Mouse (Mus musculus): Measurements from ENCODE around the gene Arl5c.
"Not testable (repeated sequence)": the region's sequence is repeated elsewhere in the genome, so short reads cannot be mapped to it uniquely, and the experiment has no call there.

The Arl5c gene

DNA sequence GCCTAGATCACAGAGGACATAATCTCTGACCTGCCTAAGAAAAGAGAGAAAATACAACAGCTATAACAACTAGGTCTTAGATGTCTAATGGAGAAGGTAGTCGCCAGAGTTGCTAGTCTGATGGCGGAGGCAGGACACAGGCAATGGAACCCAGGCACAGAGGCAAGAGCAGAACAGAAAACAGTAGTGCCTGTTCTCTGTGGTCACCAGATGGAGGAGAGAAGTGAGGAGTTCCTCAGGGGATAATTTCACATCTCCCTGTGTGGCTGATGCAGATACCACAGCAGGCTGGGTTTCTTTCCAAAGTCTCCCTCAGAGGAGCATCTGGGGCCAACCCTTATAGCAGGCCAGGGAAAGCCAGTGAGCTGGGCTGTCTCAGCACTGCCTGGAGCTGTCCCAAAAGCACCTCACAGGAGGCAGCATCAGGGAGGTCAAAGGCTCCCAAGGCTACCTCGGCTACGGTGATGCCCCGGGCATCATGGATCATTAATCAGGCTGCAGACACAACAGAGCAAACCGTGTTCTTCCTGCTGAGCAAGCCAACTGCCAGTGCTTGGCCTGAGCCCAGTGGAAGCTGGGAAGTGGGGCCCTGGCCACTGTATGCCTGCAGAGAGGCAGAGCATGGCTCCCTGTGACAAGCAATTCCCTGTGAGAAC, 38.9 kb downstream of the Arl5c start:
- peak; percentile 73 for DNase-seq

DNA sequence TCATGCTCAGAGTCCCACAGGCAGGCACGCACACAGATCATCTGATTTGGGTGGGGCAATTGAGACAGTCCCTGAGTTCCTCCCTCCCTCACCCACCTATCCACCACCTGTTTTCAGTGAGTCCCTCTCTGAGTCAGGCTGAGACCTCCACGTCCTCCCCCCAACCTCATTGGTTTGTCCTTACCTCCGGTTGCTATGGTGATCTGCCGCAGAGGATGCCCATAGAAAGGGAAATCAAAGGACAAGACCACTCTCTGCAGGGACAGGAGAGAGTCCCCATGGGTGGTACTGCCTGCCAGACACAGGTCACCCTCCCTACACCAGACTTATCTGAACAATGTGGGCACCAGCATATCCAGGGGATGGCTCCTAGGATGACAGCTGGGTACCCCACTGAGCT, 40.1 kb downstream of the Arl5c start:
- no peak for DNase-seq

DNA sequence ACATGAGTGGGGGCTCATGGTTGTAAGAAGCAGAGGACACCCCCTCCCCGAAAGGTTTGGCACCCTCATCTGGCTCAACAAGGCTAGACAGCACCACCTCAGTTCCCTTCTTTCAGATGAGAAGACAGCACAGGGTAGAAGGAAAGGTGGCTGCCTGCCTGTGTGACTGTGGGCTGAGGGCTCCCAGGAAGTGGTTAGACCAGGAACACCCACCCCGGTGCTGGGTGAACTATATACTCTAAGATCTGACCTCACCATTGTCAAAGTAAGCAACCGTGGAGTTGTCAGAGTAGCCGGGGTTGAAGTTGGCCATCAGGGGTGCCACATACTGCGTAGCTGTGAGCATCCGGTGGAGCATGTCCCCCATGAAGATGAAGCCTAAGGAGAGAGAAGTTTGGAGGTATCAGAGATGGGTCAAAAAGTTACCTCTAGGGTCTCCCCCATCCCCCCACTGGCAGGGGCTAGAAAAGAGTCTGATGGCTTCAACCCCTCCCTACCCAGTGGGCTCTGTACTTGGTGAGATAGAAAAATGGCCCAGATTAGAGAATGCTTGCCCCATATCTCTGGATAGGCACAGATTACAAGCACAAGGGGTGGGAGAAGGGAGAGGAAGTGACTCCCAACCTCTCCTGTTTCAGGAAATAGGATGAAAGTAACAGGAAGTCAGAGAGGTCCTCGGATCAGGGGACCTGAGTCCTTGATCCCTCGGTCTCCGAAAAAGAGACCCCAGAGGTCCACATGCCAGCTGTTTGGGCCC, 40.7 kb downstream of the Arl5c start:
- DNase-seq: no peak

DNA sequence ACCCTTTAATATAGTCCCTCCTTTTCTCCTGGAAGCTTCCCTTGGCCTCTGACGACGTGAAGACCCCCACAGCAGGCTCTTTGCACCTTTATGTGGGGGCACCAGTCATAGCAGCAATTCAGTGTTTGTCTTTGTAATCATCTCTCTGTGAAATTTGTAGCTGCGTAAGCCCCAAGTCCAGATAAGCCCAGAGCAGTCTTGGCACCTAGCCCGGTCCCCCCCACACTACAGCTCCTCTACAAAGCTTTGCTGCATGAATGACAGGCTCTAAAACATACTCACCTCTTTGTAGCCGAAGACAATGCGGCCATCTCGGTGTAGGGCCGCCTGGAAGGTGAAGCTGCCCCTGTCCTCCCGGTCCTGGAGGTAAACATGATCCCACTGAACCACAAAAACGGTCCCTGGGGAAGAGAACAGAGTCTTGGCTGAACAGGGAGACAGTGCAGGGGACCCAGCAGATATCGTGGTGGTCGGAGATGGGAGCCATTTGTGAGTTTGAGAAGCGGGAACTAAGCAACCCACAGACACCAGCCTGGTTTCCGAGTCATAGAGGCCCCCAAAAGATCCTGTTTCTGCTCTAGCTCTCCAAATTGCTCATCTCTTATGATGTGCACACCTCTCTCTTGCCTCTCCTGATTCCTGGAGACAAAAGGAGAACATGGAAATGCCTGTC, 41.4 kb downstream of the Arl5c start:
- no peak for DNase-seq

DNA sequence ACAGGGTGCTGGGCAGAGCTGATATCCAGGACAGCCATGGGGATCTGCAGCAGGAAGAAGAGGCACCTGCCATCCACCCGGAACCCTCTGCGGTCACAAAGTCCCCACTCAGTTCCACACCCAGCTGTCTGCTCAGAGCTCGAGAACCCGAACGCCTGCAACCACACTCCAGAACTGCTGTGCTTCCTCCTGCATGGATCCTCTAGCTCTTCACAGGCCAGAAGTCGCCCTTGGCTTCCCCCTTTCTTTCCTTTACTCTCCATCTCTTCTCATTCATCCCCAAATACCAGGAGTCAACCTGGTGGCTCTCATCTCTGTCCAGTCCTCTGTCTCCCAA, 42.1 kb downstream of the Arl5c start:
- no peak for DNase-seq

DNA sequence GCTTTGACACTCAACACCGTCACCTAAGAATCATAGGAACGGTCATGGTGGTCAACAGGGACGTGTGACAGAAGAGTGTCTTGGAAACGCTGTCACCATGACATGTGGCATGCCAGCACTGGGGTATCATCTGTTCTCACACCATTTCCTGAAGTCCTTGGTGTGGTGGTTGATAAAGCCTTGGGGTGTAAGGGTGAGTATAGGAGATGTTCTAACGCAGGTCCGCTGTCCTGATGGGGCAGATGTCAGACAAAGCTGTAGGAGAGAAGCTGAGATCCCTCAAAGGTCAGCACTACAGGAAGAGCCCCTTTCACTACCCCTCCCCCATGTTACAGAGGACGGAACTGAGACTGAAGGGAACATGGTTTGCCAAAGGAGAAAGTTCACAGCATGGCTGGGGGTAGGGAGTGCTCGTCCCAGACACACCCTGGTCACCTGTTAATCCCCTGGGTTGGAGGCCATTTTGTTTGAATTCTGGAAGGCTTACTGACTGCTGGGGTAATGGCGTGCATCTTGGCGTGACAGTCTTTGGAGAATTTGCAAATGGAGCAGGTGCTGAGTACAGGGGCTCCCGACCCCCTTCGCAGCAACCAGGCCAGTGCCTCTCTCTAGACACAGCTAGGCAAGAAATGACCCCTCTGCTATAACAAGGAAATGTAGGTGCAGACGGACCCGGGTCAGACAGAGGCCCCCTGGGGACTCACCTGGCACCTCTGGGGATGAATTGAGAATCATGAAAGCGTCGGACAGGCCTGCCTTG, 42.6 kb downstream of the Arl5c start:
- DNase-seq: no peak

DNA sequence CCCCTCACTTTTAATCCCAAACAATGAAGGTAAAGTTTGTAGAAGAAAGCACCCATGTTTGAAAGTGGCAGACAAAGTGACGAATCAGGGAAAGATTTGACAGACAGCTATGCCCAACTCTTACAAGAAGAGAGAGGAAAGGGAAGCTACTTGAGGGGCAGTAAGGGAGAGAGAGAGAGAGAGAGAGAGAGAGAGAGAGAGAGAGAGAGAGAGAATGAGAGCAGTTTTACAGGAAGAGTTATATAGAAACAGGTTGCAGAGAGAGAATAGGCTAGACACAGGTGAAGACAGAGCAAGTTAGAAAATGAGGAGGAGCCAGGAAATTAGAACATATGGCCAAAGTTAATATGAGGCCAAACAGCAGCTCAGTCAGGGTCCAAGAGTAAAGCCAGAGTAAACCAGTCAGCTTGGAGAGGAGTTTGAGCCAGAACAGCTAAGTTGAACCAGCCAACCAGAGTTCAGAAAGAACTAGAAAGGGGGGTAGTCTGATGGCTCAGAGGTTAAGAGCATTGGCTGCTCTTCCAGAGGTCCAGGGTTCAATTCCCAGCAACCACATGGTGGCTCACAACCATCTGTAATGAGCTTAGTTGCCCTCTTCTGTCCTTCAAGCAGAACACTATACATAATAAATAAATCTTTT, 43.5 kb downstream of the Arl5c start:
- no peak for DNase-seq

DNA sequence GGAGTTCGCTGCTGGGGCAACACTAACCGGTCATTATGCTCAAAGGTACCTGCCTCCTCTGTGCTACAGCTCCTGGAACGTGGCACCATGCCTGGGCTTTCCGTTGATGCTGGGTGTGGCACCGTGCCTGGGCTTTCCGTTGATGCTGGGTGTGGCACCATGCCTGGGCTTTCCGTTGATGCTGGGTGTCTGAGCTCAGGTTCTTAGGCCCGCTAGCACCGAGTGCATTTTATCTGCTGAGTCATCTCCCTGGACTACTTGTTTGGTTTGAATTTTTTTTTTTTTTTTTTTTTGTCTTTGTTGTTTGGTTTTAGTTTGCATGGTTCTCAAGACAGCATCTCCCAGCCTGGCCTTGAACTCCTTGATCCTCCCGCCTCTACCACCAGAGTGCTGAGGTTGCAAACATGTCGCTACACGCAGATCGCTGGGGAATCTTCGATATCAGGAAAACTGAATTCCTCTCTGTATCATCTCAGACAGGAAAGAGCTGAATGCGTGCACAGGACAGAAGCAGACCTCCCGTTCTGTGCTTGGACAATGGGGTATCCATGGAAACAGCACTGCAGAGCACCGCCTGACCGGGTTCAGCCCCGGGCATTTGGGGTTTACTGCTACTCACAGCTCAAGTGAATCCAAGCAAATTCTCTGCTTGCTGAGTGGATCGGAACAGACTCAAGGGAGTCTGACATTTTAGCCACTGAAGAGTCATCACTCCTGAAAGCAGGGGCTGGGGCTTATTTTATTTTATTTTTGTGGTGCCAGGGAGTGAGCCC, 46.1 kb downstream of the Arl5c start:
- no peak for DNase-seq

DNA sequence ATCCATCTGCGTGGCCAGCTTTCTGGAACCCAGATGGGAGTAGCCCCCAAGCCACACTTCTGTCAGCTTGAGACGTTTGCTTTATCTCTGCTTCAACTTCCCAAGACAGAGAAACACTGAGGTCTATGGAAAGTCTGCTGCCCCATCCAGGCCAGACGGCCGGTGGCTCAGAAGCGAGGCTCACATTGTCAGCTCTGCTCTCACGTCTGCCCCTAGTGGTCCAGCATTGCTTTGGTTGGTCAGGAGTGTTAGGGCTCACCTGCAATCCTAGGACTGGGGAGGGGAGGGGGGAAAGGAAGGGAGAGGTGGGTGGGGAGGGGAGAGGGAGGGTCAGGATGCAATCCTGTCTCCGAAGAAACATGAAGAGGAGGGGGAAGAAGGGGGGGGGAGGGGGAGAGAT, 48.6 kb downstream of the Arl5c start:
- peak; percentile 49 for DNase-seq

DNA sequence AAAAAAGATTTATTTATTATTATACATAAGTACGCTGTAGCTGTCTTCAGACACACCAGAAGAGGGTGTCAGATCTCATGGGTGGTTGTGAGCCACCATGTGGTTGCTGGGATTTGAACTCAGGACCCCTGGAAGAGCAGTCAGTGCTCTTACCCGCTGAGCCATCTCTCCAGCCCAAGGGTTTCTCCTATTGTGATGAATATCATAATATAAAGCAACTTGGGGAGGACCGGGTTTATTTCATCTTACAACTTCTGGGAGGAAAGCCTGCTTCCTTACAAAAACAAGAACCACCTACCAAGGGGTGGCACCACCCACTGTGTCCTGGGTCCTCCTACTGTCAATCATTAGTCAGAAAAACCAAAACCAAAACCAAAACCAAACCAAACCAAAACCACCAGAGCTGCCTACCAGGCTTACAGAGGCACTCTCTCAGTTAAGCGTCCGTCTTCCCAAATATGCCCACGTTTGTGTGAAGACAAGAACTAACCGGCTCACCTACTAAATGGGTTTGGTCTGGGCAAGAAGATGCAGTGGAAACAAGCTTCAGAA, 50.2 kb downstream of the Arl5c start:
- not testable (repeated sequence) for DNase-seq

DNA sequence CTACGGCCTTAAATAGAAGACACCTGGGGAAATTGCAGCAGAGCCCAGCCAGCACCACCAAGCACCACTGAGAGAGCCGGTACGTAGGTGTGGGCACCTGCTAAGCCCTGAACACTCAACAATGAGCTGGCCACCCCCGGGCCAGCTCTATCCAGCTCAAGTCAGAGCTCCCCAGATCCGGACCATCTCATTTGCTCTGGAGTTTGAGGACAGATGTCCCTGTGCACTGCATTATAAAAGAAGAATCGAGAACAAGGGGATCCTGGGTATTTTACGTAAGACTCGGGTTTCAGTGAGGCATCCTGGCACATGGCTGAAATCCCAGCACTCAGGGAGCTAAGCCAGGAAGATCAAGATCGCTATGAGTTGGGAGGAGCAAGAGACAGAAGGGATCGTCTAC, 51.0 kb downstream of the Arl5c start:
- DNase-seq: no peak

DNA sequence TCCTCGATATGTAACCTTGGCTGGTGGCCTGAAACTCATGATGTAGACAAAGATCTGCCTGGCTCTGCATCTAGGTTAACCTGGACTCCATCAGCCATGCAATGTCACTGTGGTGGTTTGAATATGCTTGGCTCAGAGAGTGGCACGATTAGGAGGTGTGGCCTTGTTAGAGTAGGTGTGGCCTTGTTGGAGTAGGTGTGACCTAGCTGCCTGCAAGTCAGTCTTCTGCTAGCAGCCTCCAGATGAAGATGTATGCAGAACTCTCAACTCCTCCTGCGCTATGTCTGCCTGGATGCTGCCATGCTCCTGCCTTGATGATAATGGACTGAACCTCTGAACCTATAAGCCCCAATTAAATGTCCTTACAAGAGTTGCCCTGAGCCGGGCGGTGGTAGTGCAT, 52.7 kb downstream of the Arl5c start:
- DNase-seq: no peak

DNA sequence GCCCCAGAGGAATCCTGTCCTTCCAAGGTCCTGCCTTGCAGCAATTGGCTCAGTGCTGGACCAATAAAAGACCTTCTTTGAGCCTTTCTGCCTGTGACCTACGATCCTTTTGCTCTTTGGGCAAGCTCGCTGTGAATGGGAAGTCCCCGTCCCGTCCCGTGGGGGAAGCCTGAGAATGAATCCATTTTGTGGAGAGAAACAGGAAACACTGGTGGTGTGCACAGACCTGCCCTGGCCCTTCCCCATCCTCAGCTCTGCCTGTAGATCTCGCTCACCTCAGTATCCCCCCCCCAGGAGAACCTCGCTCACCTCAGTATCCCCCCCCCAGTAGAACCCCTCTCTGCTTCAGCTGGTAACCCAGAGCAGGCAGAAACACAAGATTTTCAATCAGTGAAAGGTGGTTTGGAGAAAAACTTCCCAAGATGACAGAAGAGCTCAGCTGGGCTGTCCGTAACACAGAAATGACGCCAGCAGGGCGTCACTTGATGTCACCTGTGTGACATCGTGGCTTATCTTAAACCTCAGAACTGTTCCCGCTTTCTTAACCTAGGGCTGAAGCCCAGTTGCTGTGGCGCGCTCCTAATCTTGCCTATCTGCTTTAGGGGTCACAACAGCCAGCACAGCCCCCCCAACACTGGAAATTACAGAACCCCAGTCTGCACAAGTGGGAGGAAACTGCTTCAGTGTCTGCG, 53.4 kb downstream of the Arl5c start:
- no peak for DNase-seq

Data from kidney, adult 18-20 months (tissue).